Mouse (Mus musculus) testis, adult 2 months (tissue): Measurements from ENCODE around the gene Arl4c.

ENCODE experiments used
- CTCF ChIP-seq: fragments of 200-500 bp; IDR thresholded peaks from 2 replicates; pipeline ENCODE4 v1.5.1; 2012; ENCODE audit warnings: low read depth, mild to moderate bottlenecking, inconsistent platforms, low read length, moderate library complexity; ENCODE audit not compliant: control insufficient read depth, insufficient read depth, insufficient replicate concordance
- POLR2A ChIP-seq: fragments of 200-500 bp; IDR thresholded peaks from 2 replicates; pipeline ENCODE4 v1.6.1; 2012; ENCODE audit warnings: low read depth, mild to moderate bottlenecking, inconsistent platforms, low read length, moderate library complexity; ENCODE audit not compliant: control insufficient read depth

DNA sequence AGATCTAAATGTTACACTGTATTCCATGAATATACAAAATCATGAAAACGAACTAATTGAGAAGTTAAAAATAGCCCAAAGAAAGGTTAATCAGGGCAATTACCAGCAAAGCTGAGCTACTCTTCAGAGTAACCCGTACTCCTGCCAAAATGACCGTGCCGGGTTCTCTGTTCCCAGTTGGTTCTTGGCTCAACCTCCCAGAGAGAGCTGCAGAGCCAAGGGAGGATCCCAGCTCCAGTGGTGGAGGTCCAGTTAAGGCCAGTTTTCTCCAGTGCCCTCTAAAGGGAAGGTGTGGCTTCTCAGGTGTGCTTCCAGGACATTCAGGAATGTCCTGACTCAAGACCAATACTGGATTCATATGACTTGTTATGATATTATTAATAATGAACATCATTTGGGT, 37.5 kb upstream of the Arl4c start:
- TF ChIP-seq CTCF, result no peak
- TF ChIP-seq POLR2A, result no peak
